Mouse (Mus musculus) erythroblast, embryonic 14.5 days (primary cell): Measurements from ENCODE around the gene Tal1.

Experiments
- GATA1 ChIP-seq: IDR thresholded peaks from 2 replicates; pipeline ENCODE4 v1.6.1; 2012; ENCODE audit warnings: low read length, inconsistent platforms, mixed read lengths
- TAL1 ChIP-seq: IDR thresholded peaks from 3 replicates; pipeline ENCODE4 v1.6.1; 2012; ENCODE audit warnings: low read length, inconsistent platforms, mixed read lengths

- no peak for TF ChIP-seq GATA1
- TF ChIP-seq TAL1, result no peak
Measured at GRCm38 (mm10) chr4:115047750-115048149, 8.5 kb upstream of the Tal1 start.
